Mouse (Mus musculus): ENCODE data around the gene Ppil4.

Ppil4 gene

DNA sequence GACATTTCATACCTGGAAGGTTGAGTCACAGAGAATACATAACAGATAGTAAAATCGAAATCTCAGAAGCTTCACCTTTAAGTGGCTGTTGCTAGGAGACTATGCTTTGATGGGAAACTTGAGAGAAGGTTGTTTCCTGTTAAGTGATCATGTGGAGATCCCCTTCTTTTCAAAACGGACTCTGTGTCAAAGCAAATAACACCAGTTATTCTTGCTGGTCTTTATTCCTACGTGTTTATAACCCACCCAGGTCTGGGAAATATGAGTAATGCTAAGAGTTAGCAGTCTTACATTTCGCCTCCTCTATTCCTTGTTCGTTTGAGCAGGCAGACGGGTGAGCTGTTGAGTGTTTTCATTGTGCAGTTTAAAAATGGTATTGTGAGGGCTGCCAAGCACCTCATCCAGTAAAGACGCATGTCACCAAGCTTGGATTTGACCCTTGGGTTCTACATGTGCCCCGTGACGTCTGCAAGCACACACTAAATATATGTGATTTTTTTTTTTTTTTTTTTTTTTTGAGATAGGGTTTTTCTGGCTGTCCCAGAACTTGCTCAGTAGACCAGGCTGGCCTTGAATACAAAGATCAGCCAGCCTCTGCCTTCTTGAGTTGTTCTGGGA, 32.1 kb downstream of the Ppil4 start:
- no peak for DNase-seq (ENCODE audit: low read depth, low spot score)

DNA sequence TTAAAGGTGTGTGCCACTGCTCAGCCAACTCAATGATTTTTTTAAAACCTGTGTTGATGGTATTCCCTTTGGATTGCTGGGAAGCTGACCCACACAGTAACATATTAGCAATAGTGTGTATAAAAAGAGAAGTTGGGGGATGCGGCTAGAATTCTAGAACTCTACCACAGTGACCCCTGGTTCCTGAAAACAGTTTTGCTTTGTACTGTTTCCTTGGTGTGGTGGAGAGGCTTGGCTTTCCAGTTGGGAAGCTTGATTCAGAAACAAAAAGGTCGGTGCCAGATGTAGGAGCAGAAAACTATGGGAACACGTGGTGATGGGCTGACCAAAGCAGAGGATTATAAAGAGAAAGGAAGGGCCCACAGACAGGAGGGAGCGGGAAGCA, 32.6 kb downstream of the Ppil4 start:
- DNase-seq (ENCODE audit: low read depth, low spot score): no peak

DNA sequence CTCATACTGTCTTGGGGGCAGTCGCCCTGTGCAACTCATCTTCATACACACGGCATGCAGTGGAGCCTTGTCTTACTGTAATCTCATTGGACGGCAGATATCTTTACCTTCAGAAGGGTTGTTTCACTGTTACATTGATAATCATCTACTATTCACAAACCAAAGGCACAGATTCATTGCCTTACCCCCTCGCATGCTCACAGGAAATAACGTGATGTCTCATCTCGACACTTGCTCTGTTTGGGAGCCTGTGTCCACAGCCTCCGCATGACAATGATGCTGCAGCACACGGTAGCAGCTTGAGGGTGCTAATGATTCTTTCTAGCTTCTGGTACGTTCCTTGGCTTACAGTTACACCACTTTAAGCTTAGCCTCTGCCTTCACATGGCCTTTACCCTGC, 33.4 kb downstream of the Ppil4 start:
- no peak for DNase-seq (ENCODE audit: low read depth, low spot score)

DNA sequence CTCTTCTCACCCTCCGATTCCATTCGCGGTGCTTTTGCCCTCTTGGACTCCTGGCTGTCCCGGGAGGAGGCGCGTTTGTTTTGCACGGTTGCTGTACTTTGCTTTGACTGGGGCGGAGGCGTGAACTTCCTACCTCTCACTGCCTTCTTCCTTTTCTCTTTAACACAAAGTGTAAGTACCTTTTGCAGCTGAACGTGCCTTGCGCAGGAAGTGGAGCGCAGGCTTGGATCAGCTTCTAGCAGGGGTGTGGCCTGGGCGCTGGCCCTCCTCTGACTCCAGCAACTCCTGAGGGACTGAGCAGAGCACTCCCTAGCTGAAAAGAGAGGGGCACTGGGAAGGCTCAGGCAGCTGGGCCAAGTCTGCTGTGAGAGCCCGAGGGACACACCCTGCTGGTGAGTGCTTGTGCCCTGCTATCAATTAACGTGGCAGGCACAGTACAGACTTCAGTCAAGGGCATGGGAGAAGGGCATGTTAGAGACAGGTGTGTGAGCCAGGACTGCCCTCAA, 39.5 kb downstream of the Ppil4 start, which contains the start of gene Zc3h12d:
TSS of gene Zc3h12d (plus strand) at position 300 of the 506 bp plus-strand sequence.
- DNase-seq (ENCODE audit: low read depth, low spot score): peak; percentile 5

DNA sequence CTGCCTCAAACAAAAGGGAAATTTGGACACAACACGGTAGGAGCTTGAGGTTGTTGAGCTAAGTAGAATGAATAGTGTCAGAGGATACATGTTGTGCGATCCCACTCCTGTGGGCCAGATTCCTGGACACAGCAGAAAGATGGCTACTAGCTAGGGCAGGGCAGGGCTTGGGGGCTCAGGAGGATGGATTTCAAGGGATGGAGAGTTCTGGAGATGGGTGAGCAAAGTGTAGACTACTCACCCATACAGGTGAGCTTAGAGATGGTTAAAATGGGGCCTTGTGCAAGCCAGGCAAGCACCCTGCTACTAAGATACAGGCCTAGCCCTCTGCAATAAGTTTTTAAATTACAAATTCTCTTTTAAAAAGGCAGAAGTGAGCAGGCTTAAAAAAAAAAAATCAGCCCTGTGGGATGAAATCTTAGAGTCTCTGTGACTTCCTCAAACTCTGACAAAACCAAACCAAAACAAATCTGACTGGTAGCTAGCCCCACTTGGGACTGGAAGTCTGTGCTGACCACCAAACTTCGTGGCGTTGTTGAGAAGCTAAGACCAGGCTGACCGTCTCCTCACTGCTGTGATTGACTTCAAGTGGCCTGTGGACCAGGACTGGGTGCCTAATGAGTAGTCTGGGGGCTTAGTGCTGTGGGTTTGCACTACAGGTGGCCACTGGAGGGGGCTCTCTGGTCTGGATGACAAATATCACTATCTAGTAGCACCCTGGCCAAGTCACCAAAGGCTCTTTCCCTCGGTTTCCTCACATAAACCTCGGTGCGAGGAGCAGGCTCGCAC, 40.9 kb downstream of the Ppil4 start:
- no peak for DNase-seq (ENCODE audit: low read depth, low spot score)

DNA sequence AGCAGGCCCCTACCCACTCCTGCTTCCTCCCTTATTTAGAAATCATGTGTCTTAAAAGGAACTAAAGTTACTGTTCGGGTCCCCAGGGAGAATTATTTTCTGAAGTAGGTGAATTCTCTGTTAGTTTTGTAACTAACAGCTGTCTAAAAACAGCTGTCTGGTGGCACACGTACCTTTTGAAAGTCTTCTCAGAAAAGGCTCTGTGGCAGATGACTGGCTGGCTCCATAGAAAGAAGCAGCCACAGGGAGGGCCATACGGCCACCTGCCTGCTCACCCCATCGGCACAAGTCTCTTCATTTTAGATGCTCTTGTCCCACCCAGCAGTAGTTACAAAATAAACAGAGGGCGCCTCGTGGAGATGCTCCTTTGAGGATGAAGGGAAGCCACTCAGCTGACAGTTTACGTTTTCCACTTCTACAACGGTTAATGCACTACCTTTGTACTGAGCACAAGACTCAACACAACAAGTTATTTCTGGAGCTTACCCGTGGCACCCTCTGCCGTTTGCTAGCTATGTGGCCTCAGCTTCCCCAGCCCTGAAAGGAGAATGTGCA, 42.1 kb downstream of the Ppil4 start:
- no peak for DNase-seq (ENCODE audit: low read depth, low spot score)

DNA sequence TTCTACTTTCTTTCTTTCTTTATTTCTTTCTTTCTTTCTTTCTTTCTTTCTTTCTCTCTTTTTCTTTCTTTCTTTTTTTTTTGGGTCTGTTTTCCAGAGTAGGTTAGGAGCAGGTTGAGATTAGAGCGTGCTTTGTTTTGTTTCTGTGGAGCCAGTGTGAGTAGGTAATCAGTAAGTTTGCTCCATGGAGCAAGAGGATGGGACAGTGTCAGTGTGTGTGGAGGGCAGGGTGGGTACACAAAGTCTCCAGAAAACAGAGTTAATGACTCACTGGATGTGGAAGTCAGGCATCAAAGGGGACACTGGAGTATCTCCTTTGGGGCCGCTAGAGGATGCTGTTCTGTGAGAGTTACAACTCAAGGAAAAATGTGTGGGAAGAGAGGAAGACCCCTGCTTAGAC, 44.2 kb downstream of the Ppil4 start:
- no peak for DNase-seq (ENCODE audit: low read depth, low spot score)

DNA sequence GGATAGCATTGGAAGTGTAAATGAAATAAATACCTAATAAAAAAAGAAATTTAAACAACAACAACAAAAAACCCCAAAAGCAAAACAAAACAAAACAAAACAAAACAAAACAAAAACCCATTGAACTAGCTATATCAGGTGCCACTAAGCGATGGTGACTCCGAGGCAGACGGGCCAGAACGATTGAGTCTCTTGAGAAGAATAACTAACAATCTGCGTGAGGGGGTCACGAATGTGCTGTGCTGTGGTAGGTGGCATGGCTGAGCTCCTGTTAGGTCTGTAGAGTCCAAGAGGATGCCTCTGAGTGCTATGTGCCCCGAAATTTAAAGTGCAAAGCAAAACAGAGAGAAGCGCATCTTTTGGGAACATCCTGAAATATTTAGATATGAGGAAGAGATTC, 44.8 kb downstream of the Ppil4 start:
- DNase-seq (ENCODE audit: low read depth, low spot score): no peak

DNA sequence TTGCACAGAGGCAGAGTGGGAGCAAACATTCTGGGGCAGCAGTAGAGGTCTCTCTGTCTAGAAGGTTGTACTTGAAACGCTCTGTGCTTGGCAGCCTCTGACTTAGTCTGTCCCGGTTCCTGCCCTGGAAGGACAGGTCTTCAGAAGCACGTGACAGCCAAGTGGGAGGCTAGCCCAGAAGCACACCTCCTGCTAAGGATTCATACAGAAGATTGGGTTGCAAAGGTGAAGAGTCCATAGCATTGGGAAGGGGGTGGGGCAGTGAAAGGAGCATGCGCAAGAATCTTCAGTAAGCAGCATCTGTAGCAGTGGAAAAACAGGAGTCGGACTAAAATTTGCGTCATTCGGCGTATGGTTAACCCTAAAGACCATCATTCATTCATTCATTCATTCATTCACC, 45.3 kb downstream of the Ppil4 start:
- no peak for DNase-seq (ENCODE audit: low read depth, low spot score)

DNA sequence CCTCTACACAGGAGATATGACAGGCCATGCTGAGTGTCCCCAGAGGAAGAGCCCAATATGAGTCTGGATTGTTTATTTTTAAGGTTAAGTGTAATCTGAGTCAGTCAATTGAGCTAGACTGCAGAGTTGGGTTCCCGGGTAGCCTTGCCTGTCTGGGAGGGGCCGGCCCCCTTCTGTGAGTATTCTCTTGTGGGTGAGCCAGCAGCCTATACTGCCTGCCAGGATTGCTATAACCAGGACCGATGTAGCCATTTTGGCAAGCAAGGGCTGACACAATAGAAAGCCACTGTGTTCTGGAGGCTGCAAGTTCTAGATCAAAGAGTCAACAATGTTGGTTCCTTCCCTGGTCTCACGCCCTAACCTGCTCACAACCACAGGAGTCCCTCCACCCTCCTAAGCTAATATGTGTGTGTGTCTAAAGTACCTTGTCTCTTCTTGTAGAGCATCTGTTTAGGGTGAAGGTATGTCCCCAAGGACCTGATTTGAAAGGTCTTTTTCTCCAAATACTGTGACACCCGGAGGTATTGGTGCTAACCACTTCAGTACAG, 46.3 kb downstream of the Ppil4 start:
- DNase-seq (ENCODE audit: low read depth, low spot score): no peak

DNA sequence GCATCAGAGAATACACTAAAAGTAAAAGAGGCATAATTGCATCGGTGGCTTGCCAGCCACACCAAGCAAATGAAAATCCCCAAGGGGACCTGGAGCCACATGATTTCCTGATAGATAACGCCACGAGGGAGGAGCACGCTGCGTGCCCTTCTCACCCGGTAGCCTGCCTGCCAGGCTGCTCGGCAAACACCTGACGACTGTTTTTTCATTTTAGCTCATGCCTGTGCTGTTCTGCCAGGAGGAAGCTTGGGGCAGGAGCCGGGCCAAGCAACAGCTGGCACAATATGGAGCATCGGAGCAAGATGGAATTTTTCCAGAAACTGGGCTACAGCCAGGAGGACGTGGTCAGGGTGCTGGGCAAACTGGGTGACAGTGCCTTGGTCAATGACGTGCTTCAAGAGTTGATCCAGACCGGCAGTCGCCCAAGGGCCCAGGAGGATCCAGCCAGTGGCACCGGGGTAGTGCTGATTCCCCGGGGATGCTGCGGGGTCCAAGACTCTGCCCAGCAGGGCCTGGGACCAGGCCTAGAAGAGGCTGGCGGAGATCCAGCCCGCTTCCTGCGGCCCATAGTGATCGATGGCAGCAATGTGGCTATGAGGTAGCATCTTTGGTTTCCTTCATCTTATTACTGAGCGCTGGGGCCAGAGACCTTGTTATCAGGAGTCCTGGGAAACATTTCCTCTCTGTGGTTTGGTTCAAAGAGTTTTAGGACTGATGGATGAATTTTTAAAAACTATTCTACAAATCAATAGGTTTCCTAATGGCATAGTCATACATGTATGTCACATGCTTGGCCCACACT, 47.1 kb downstream of the Ppil4 start:
- no peak for DNase-seq (ENCODE audit: low read depth, low spot score)

DNA sequence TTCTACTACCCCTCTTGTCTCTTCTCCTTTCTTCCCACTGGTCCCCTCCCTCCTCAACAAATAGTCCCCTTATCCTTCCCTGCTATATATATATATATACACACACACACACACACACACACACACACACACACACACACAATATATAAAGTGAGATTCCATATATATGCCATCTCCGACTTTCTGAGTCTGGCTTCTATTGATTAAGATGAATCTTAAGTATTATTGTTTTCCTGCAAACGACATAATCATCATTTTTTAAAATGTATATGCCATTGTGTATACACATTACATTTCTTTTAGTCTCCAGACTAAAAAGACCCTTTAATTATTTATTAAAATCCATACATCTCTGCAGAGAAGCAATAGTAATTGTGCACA, 47.7 kb downstream of the Ppil4 start:
- DNase-seq (ENCODE audit: low read depth, low spot score): no peak

DNA sequence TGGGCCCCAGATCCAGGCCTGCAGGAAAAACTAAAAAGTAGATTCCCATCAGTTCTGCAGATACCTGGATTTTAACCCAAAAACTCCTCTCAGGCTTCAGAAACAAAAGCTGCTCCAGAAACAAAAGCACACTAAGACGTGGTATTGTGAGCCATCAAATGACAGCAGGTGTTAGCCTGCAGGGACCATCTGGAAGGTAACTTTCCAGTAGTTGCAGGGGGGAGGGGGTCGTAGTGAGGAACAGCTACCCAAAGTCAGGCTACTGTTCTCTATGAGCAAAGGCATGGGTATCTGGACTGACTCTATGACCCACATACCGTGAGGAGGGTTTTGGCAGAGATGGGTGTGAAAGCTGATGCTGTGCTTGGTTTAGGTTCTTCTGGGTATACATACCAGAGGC, 48.1 kb downstream of the Ppil4 start:
- DNase-seq (ENCODE audit: low read depth, low spot score): no peak

DNA sequence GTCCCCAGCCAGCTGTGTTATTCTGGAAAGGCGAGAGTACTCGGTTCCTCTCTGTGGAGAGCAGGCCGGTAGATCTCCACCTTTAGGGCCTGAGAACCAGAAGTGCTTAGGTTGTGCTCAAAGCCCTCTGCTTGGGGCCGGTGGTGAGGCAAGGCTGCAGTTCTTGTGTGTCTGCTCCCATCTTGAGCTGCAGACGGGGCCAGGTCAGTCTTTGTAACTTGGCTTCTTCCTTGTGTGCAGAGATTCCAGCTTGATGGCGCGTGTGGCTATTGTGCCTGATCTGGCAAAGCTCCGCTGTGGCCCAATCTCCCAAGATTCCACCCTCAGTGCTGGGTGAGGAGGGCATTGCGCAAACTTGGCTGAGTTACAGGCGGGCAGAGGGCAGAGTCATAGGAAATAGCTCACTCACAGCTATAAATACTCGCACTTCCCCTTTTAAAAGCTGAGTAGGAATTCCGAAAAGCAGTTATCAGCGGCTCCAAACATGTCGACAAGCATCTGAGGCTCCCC, 48.9 kb downstream of the Ppil4 start:
- no peak for DNase-seq (ENCODE audit: low read depth, low spot score)

DNA sequence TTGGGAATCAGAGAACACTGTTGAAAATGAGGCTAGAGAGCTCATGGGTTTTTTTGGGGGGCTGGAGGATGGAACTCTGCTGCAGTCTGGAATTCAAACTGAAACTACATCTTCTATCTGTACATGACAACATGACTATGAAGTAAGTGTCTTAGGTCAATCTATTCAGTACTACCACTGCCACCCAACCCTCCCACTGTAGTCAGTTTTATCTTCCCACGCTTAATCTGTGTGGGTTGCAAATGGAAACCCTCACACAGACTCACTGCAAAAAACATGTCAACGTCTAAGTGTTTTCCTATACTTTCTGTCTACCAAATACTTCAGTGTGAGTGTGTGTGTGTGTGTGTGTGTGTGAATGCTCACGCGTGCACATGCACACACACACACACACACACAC, 50.5 kb downstream of the Ppil4 start:
- no peak for DNase-seq (ENCODE audit: low read depth, low spot score)

DNA sequence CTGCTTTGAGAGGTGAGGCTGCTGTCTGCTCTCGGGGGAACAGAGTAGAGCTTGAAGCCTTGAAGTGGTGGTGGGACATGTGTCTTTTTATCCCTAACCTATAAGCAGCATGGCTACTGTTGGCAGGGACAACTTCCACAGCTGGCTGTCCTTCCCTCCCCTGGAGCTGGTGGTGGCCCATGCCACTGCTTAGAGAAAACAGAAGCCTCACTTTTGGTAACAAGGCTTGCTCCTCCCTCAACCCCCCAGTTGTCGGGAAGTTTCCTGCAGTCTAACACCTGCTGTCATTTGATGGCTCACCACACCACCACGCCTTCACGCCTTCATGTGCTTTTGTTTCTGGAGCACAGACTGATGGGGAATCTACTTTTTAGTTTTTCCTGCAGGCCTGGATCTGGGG, 51.5 kb downstream of the Ppil4 start:
- DNase-seq (ENCODE audit: low read depth, low spot score): no peak

DNA sequence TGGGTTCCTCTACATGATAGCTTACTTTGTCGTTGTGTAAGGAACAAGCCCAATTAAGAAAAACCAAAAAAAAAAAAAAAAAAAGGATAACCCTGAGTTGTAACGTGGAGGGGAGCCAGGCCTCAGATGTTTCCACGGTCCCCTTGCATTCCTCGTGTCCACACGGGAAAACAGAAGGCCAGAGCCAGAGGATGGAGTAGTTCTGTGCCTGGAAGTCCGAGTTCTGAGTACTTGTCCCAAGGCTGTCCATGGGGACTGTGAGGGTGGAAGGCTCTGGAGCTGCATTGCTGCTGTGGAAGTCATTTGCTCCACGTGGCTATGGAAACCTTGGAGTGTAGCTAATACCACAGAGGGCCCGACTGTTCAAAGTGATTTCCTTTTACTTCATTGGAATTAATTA, 52.4 kb downstream of the Ppil4 start:
- no peak for DNase-seq (ENCODE audit: low read depth, low spot score)

DNA sequence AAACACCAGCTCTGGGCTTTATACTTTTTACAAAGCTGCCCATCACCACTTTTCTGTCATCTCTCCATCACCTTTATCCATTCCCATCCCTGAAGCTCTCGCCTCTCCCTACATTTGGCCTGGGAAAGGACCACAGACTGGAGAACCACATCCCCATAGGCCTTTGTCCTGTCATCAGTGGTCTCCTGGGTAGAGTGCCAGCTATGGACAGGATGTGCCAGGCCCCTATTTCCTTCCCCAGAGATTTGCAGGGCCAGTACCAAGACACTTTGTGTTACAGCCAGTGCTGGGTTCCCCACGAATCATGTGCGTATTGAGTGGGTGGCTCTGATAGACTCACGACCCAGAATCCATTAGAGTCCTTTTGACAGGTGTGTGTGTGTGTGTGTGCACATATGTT, 53.3 kb downstream of the Ppil4 start:
- DNase-seq (ENCODE audit: low read depth, low spot score): no peak

DNA sequence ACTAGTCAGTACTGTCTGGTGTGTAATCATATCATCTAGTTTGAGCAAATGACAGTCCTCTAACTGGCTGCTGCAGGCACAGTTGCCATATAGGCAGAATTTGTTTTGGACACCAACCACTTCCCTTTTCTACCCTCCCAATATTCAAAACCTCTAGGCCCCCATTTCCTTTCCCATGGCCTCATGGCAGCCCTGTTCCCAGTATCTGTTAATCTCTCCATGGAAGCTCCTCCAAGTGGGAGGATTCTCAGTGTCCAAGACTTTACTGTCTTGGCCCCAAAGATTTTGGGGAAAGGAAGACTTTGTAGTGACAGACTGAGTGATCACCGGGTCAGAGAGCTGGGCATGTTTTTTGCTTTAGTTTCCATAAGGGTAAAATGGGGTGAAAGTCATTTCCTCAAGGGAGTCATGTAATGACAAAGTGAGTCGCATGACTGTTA, 54.5 kb downstream of the Ppil4 start:
- DNase-seq (ENCODE audit: low read depth, low spot score): no peak

DNA sequence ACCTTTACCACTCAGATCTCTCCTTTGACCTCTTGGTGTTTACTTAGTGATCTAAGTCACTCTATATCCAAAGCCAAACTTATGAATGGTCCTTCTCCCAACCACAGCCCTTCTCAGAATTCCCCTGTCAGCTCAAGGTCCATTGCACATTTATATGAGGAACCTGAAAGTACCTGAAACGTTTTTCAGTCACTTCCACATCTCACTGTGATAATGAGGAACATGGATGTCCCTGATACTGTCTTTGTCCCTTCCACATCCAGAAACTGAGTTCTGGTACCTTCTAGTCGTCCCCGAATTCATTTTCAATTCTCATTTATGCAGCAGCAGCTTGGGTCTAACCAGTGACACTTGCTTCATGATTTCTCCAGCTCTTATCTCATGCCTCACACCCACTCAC, 59.2 kb downstream of the Ppil4 start:
- DNase-seq (ENCODE audit: low read depth, low spot score): no peak

DNA sequence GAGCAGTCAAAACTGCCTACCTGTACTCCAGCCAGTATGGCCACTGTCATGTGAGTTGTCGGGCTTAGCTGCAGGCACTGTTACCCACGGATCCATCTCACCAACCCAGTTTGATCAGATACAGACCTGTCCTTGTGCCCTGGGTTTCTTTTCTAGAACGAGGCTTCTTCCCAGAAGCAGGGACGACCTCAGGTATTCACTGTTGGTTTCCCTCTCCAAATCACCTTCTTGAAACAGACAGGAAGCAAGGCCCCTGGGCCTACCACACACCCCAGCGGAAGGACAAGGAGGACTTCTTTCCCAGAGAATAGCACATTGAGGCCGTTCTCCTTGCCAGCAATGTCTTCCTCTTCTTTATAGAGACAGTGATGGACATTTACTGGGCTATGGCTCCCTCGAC, 67.8 kb downstream of the Ppil4 start:
- DNase-seq (ENCODE audit: low read depth, low spot score): no peak
